Mouse (Mus musculus) gastrocnemius, postnatal 36 days (tissue): ENCODE data around the gene Smim26. TPM values are rescaled to one million over a fixed set of nuclear protein-coding genes. Genes with fewer than 3 reads are reported as not detected.

Experiments
- DNase-seq, 2 experiments: peaks; one replicate each; pipeline ENCODE4 v3.0.0; 2022
- intact Hi-C: fragments of 180-260 bp; cut with DNase I; formaldehyde crosslinking; loops from one replicate; pipeline ENCODE4 v1.15.1; 2025
- microRNA-seq, 2 experiments: library from miRNA; unstranded; fragments of <30 nt; microRNA quantifications; one replicate each; pipeline ENCODE4 v1.2.0; 2021
- total RNA-seq, 2 experiments: library from RNA; stranded (reverse); gene quantifications; 2 replicates each; pipeline ENCODE4 v1.2.3; 2021

Gene Smim26
- total RNA-seq, 2 experiments from 2014 or later, result 59.0 to 72.3 TPM

GRCm38 (mm10) chr2:144634729-144635128 lies 40.9 kb downstream of the Smim26 start:
- DNase-seq, result no peak
- intact Hi-C loops, result loop anchor here (5.0 kb wide), 1 partner anchor 233 kb away; no protein-coding TSS in a partner anchor

- intact Hi-C loops, result loop anchor here (5.0 kb wide), 1 partner anchor 232 kb away; no protein-coding TSS in a partner anchor
- DNase-seq, result peak; percentile 32 to 35
Observed at GRCm38 (mm10) chr2:144635644-144636320, 41.9 kb downstream of the Smim26 start.

GRCm38 (mm10) chr2:144637204-144637603 lies 43.4 kb downstream of the Smim26 start:
- no peak for DNase-seq
- intact Hi-C loops, result loop anchor here (5.0 kb wide), 1 partner anchor 230 kb away; no protein-coding TSS in a partner anchor

GRCm38 (mm10) chr2:144637671-144638395 lies 44.0 kb downstream of the Smim26 start:
- DNase-seq, result no peak
- intact Hi-C loops, result loop anchor here (5.0 kb wide), 1 partner anchor 229 kb away; no protein-coding TSS in a partner anchor

- intact Hi-C loops, result loop anchor here (5.0 kb wide), 1 partner anchor 229 kb away; no protein-coding TSS in a partner anchor
- DNase-seq, result no peak
Observed at GRCm38 (mm10) chr2:144638719-144639118, 44.9 kb downstream of the Smim26 start.

GRCm38 (mm10) chr2:144640101-144640500 lies 46.2 kb downstream of the Smim26 start:
- intact Hi-C loops, result no loop called here
- DNase-seq, result no peak

- DNase-seq, result peak in 1 of 2 experiments; percentile 17
- intact Hi-C loops, result no loop called here
Observed at GRCm38 (mm10) chr2:144641991-144642390, 48.1 kb downstream of the Smim26 start.

Small RNAs within 50 kb of the gene (microRNA-seq; reads per million reads assigned to microRNA genes)
- gene Gm24823, result 0 reads per million in 2 experiments

Other genes starting within 250 kb of the Smim26 start
- 10 to 100 TPM; 15.4 to 19.4 TPM for gene Kat14, start 225.1 kb upstream of the Smim26 start, total RNA-seq
- gene Pet117, start 225.1 kb upstream of the Smim26 start, total RNA-seq, result 1 to 10 TPM; 4.5 to 5.6 TPM
- gene Dzank1, start 66.6 kb upstream of the Smim26 start, total RNA-seq, result under 1 TPM; 0.15 to 0.52 TPM
- gene Polr3f, start 66.3 kb upstream of the Smim26 start, total RNA-seq, result 1 to 10 TPM; 6.6 to 9.6 TPM
- 1 to 10 TPM; 4.6 to 5.1 TPM for gene Rbbp9, start 43.2 kb upstream of the Smim26 start, total RNA-seq
- 10 to 100 TPM in 1 of 2 experiments, 1 to 10 TPM in 1; 9.8 to 10.3 TPM for gene Sec23b, start 37.8 kb upstream of the Smim26 start, total RNA-seq
- 10 to 100 TPM; 12.6 to 13.8 TPM for gene Dtd1, start 5.8 kb downstream of the Smim26 start, total RNA-seq
- gene Scp2d1, start 229.6 kb downstream of the Smim26 start, total RNA-seq, result not detected